Mouse (Mus musculus) adrenal gland, adult 18-20 months (tissue): ENCODE measurements around the gene Psma3. TPM values are rescaled to one million over a fixed set of nuclear protein-coding genes. Genes with fewer than 3 reads are reported as not detected.
"Not testable (repeated sequence)": the region's sequence is repeated elsewhere in the genome, so short reads cannot be mapped to it uniquely, and the experiment has no call there.

Experiments
- DNase-seq, 2 experiments: peaks; one replicate each; pipeline ENCODE4 v3.0.0; 2021 to 2022; ENCODE audit warnings: low spot score in 2 of 2
- total RNA-seq, 2 experiments: library from RNA; stranded (reverse); gene quantifications; 1 replicate in 1 of 2; 2 replicates in 1 of 2; pipeline ENCODE4 v1.2.3; 2021

Psma3 gene
- total RNA-seq, 2 experiments from 2014 or later: 377 to 394 TPM

- DNase-seq: no peak
Observed at GRCm38 (mm10) chr12:70999423-70999903, 25.0 kb downstream of the Psma3 start.

GRCm38 (mm10) chr12:71000344-71000743 lies 25.9 kb downstream of the Psma3 start:
- no peak for DNase-seq

- no peak for DNase-seq
Observed at GRCm38 (mm10) chr12:71001456-71001855, 27.0 kb downstream of the Psma3 start.

- DNase-seq: no peak
Observed at GRCm38 (mm10) chr12:71003760-71004426, 29.5 kb downstream of the Psma3 start.

GRCm38 (mm10) chr12:71006141-71006540 lies 31.7 kb downstream of the Psma3 start:
- no peak for DNase-seq

- DNase-seq: no peak
Observed at GRCm38 (mm10) chr12:71006901-71007300, 32.5 kb downstream of the Psma3 start.

- DNase-seq: no peak
Observed at GRCm38 (mm10) chr12:71009769-71010168, 35.3 kb downstream of the Psma3 start.

GRCm38 (mm10) chr12:71014845-71015362 lies 40.5 kb downstream of the Psma3 start:
- DNase-seq: peak in 1 of 2 experiments; percentile 30

- peak; percentile 89 to 93 for DNase-seq
Observed at GRCm38 (mm10) chr12:71015363-71016210, 41.2 kb downstream of the Psma3 start, which contains the start of gene Arid4a. Arid4a (plus strand) TSS chr12:71015990.

GRCm38 (mm10) chr12:71016211-71016502 lies 41.7 kb downstream of the Psma3 start:
- no peak for DNase-seq

GRCm38 (mm10) chr12:71016503-71017241 lies 42.3 kb downstream of the Psma3 start:
- DNase-seq: peak; percentile 62 to 68

- no peak for DNase-seq
Observed at GRCm38 (mm10) chr12:71017242-71017571, 42.8 kb downstream of the Psma3 start.

GRCm38 (mm10) chr12:71017827-71018226 lies 43.4 kb downstream of the Psma3 start:
- no peak for DNase-seq

- DNase-seq: no peak
Observed at GRCm38 (mm10) chr12:71019211-71019610, 44.8 kb downstream of the Psma3 start.

- no peak for DNase-seq
Observed at GRCm38 (mm10) chr12:71024411-71024810, 50.0 kb downstream of the Psma3 start.

GRCm38 (mm10) chr12:71028265-71028664 lies 53.8 kb downstream of the Psma3 start:
- DNase-seq: not testable (repeated sequence)

GRCm38 (mm10) chr12:71030260-71030659 lies 55.8 kb downstream of the Psma3 start:
- no peak for DNase-seq

GRCm38 (mm10) chr12:71030722-71031121 lies 56.3 kb downstream of the Psma3 start:
- DNase-seq: no peak

- no peak for DNase-seq
Observed at GRCm38 (mm10) chr12:71035826-71036225, 61.4 kb downstream of the Psma3 start.

GRCm38 (mm10) chr12:71036729-71037404 lies 62.4 kb downstream of the Psma3 start:
- no peak for DNase-seq

GRCm38 (mm10) chr12:71040462-71040861 lies 66.0 kb downstream of the Psma3 start:
- no peak for DNase-seq
